Mouse (Mus musculus): ENCODE data around the gene Stard13. TPM values are rescaled to one million over a fixed set of nuclear protein-coding genes. Genes with fewer than 3 reads are reported as not detected.

Stard13 gene
- total and polyA plus RNA-seq, 3 experiments = not detected

- Histone ChIP-seq H3K79me2 (ENCODE audit: control insufficient read depth, insufficient read depth, low read length, poor library complexity) (no peaks in the 10 kb centered on the region), H3K27me3 (ENCODE audit: control insufficient read depth in 1 of 2, insufficient read depth in 2 of 2, low read length in 2 of 2) (no peaks in the 10 kb centered on the region), H3K4me1 (ENCODE audit: control insufficient read depth in 1 of 2, insufficient read depth in 2 of 2, low read length in 2 of 2) (no peaks in the 10 kb centered on the region), H3K4me3 (ENCODE audit: control insufficient read depth in 1 of 2, insufficient read depth in 1 of 2, low read depth in 2 of 2, low read length in 2 of 2) (no peak overlapping the region), H3K9ac (ENCODE audit: control insufficient read depth, low read depth, low read length, poor library complexity, severe bottlenecking) (no peak overlapping the region), H3K36me3 (ENCODE audit: control insufficient read depth in 1 of 2, insufficient read depth in 2 of 2, low read length in 2 of 2) (no peaks in the 10 kb centered on the region), H3K27ac (ENCODE audit: control insufficient read depth, low read depth, low read length) (no peak overlapping the region), H3K9me3 (replicated peaks; ENCODE audit: insufficient read depth, low read length) (no peaks in the 10 kb centered on the region)
- no peak for DNase-seq (ENCODE audit: low read depth, low spot score)
- TF ChIP-seq TBP (IDR thresholded peaks at IDR 0.05; ENCODE audit: low read depth, low read length) (no peak), USF1 (IDR thresholded peaks at IDR 0.05; ENCODE audit: low read depth, low read length) (no peak), ZMIZ1 (IDR thresholded peaks at IDR 0.05; ENCODE audit: low read depth, low read length) (no peak), GABPA (IDR thresholded peaks at IDR 0.05; ENCODE audit: low read depth, low read length) (no peak), NRF1 (IDR thresholded peaks at IDR 0.05; ENCODE audit: insufficient read depth, low read depth, low read length, poor library complexity, severe bottlenecking) (no peak), USF2 (IDR thresholded peaks at IDR 0.05; ENCODE audit: borderline replicate concordance in 1 of 2, insufficient read depth in 1 of 2, low read depth in 1 of 2, low read length in 2 of 2) (no peak), SMC3 (IDR thresholded peaks at IDR 0.05; ENCODE audit: low read depth, low read length) (no peak), CHD2 (IDR thresholded peaks at IDR 0.05; ENCODE audit: low read length) (no peak), MAX (IDR thresholded peaks at IDR 0.05; ENCODE audit: low read length) (no peak), TCF12 (IDR thresholded peaks at IDR 0.05; ENCODE audit: low read depth, low read length) (no peak), E2F4 (IDR thresholded peaks at IDR 0.05; ENCODE audit: borderline replicate concordance, low read depth, low read length) (no peak), POLR2AphosphoS2 (IDR thresholded peaks at IDR 0.05; ENCODE audit: low read length) (no peak), EP300 (IDR thresholded peaks at IDR 0.05; ENCODE audit: low read depth in 1 of 2, low read length in 2 of 2) (no peak), ETS1 (IDR thresholded peaks at IDR 0.05; ENCODE audit: low read depth, low read length) (no peak), MXI1 (IDR thresholded peaks at IDR 0.05; ENCODE audit: low read depth, low read length) (no peak)
These were observed 99.9 kb downstream of the Stard13 start for GRCm38 (mm10) chr5:151133744-151134143.

DNA sequence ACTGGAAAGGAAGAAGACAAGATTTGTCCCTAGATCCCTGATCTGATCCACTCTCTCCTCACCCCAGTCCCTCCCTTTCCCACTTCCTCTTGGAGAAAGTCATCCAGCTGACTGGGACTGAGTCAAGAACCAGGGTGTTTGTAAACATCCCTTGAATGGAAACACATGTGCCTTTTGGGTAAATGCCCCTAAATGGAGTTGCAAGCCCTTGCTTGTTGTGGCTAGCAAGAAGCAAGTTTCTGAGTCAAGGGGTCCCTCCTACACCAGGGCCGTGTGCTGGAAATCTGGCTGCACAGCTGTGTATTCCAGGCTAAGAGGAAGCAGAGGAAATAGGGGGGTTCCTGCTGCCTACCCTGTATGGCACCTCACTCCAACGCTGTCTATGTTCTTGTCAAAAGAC, 103.9 kb downstream of the Stard13 start:
- TF ChIP-seq TCF12 (IDR thresholded peaks at IDR 0.05; ENCODE audit: low read depth, low read length) (no peak), MXI1 (IDR thresholded peaks at IDR 0.05; ENCODE audit: low read depth, low read length) (no peak), BHLHE40 (IDR thresholded peaks at IDR 0.05; ENCODE audit: borderline replicate concordance, low read depth, low read length) (no peak), KAT2A (conservative IDR thresholded peaks at IDR 0.05; ENCODE audit: low read depth, low read length) (no peak), UBTF (IDR thresholded peaks at IDR 0.05; ENCODE audit: borderline replicate concordance, insufficient read depth, low read depth, low read length) (no peak), SMC3 (IDR thresholded peaks at IDR 0.05; ENCODE audit: low read depth, low read length) (no peak), GABPA (IDR thresholded peaks at IDR 0.05; ENCODE audit: low read depth, low read length) (no peak), ELF1 (IDR thresholded peaks at IDR 0.05; ENCODE audit: low read depth, low read length) (no peak)
- no peaks in the 10 kb centered on the region; a peak in 1 of 4 replicates for H3K27me3 ChIP-seq (ENCODE audit: control insufficient read depth in 1 of 2, insufficient read depth in 2 of 2, low read length in 2 of 2)
- no peak for DNase-seq (ENCODE audit: low read depth, low spot score)

More for the DNA sequence above, 103.9 kb downstream of the Stard13 start:
- H3K79me2 ChIP-seq (ENCODE audit: control insufficient read depth, insufficient read depth, low read length, poor library complexity) = no peaks in the 10 kb centered on the region
- no peak overlapping the region for H3K4me3 ChIP-seq (ENCODE audit: control insufficient read depth in 1 of 2, insufficient read depth in 1 of 2, low read depth in 2 of 2, low read length in 2 of 2)
- no peak overlapping the region for H3K9ac ChIP-seq (ENCODE audit: control insufficient read depth, low read depth, low read length, poor library complexity, severe bottlenecking)
- H3K9me3 ChIP-seq (replicated peaks; ENCODE audit: insufficient read depth, low read length) = no peaks in the 10 kb centered on the region
- no peaks in the 10 kb centered on the region for H3K36me3 ChIP-seq (ENCODE audit: control insufficient read depth in 1 of 2, insufficient read depth in 2 of 2, low read length in 2 of 2)
- no peaks in the 10 kb centered on the region for H3K4me1 ChIP-seq (ENCODE audit: control insufficient read depth in 1 of 2, insufficient read depth in 2 of 2, low read length in 2 of 2)
- no peak overlapping the region for H3K27ac ChIP-seq (ENCODE audit: control insufficient read depth, low read depth, low read length)

Measured in MEL (cell line).